Mouse (Mus musculus) forebrain, postnatal 0 days (tissue): ENCODE measurements around the gene Synj1. TPM values are rescaled to one million over a fixed set of nuclear protein-coding genes. Genes with fewer than 3 reads are reported as not detected.

Experiments used
- ATAC-seq: fragments of 200-750 bp; cut with Nextera tagmentation; 2 replicates; pipeline ENCODE4 v1.8.0; 2017; ENCODE audit warnings: mild to moderate bottlenecking, moderate library complexity
- DNase-seq: peaks from one replicate; pipeline ENCODE4 v3.0.0-alpha.2; 2015
- H3K27ac ChIP-seq: fragments of 300-500 bp; sonication (generic); 2 replicates; pipeline ENCODE4 v1.5.1; 2014; ENCODE audit warnings: low read depth, mild to moderate bottlenecking, antibody characterized with exemption, low read length, moderate library complexity, mixed read lengths
- H3K27me3 ChIP-seq: fragments of 300-500 bp; sonication (generic); 2 replicates; pipeline ENCODE4 v1.6.1; 2014; ENCODE audit warnings: mild to moderate bottlenecking, low read length, mixed read lengths; ENCODE audit not compliant: insufficient read depth
- H3K36me3 ChIP-seq: fragments of 300-500 bp; sonication (generic); 2 replicates; pipeline ENCODE4 v1.6.1; 2014; ENCODE audit warnings: mild to moderate bottlenecking, moderate library complexity; ENCODE audit not compliant: insufficient read depth
- H3K4me1 ChIP-seq: fragments of 300-500 bp; sonication (generic); 2 replicates; pipeline ENCODE4 v1.6.1; 2014; ENCODE audit warnings: antibody characterized with exemption; ENCODE audit not compliant: insufficient read depth
- H3K4me2 ChIP-seq: fragments of 300-500 bp; sonication (generic); 2 replicates; pipeline ENCODE4 v1.6.1; 2014; ENCODE audit warnings: low read depth, mild to moderate bottlenecking, moderate library complexity
- H3K4me3 ChIP-seq: fragments of 300-500 bp; sonication (generic); 2 replicates; pipeline ENCODE4 v1.5.1; 2014; ENCODE audit warnings: low read depth, low read length, mixed read lengths
- H3K9ac ChIP-seq: fragments of 300-500 bp; sonication (generic); 2 replicates; pipeline ENCODE4 v1.6.1; 2014; ENCODE audit warnings: mild to moderate bottlenecking
- H3K9me3 ChIP-seq: fragments of 300-500 bp; sonication (generic); 2 replicates; pipeline ENCODE4 v1.6.1; 2016; ENCODE audit warnings: low read length
- CTCF ChIP-seq: sonication (generic); IDR thresholded peaks from 2 replicates; pipeline ENCODE4 v1.5.1; 2016; ENCODE audit warnings: antibody characterized with exemption, control low read depth, low read depth
- WGBS: fragments of 180-500 bp; shearing (Covaris S2); extraction: QIAGEN DNeasy Blood & Tissue Kit; methylation state at CpG from one replicate; pipeline ENCODE4 v1.1.7; 2014; 5-methylcytosine and 5-hydroxymethylcytosine counted together
- polyA plus RNA-seq: library from polyadenylated mRNA; unstranded; fragments of >200 nt; fragmentation: Nextera tagmentation; extraction: Ambion mirVana; gene quantifications from 2 replicates; pipeline ENCODE4 v1.2.1, GENCODE M21; 2015
- total RNA-seq: library from RNA; depleted of rRNA; stranded (reverse); fragments of >200 nt; gene quantifications from 2 replicates; pipeline ENCODE4 v1.2.3, GENCODE M21; 2014

Gene Synj1
- total and polyA plus RNA-seq, 2 experiments from 2014 or later = 38.0 to 62.5 TPM

DNA sequence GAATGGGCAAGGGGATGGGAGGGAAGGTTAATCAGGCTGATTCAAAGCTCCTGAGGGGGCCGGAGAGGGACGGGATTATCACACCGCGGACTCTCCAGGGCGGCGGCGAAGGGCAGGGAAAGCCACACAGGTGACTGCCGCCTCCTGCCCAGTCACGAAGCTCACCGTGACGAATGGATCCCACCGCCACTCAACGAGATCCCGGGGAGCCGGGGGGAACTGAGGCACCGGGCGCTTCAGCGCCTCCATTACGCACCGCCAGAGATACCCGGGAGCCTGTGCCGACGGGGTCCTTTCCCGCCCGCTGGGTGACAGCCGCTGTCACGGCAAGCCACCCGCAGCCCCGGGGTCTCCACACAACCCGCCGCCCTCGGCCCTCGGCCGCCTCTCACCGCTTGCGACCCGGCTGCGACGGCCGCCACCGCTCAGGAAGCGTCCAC is 507 bp downstream of the Synj1 start:
- Histone ChIP-seq H3K4me2 (peak overlapping the region; percentile 74), H3K36me3 (peaks cover 17% of the 10 kb centered on the region), H3K9ac (peak overlapping the region; percentile 85), H3K9me3 (no peaks in the 10 kb centered on the region), H3K27ac (peak overlapping the region; percentile 97), H3K27me3 (no peaks in the 10 kb centered on the region), H3K4me1 (peaks cover 7% of the 10 kb centered on the region; the same call in 1 of the 2 replicates), H3K4me3 (peak overlapping the region; percentile 85)
- peak; percentile 60 for ATAC-seq
- DNase-seq = peak; percentile 53
- TF ChIP-seq CTCF = no peak
- WGBS = under 1% methylated on average over 42 of the region's 42 CpGs

DNA sequence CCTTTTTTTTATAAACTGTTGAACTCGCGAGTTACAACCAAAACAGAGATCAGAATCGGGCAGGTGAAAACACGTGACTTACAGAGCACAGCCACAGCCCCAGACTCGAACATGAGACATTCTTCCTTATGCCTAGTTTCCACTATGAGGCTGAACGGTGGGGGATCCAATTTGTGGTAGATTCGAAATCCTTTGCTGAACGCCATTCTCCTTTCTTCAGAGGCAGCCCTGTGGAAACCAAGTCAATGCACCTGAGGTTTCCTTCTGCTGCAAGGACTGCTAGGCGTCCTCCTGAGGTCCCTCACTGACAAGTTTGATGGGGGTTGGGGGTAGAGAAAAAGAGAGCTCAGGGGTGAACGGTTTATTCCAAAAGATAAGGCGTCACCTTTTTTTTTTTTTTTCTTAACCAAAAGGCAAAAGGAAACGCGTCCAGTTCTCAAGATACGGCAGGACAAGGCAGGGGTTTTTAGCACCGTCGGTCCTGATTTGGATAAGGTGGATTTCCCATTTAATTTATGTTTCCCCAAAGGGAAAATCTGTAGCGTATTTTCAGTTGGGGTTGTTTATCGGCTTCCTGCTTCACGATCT is 1.1 kb downstream of the Synj1 start:
- H3K4me2 ChIP-seq = peak overlapping the region; percentile 74
- TF ChIP-seq CTCF = no peak
- peak overlapping the region; percentile 97 for H3K27ac ChIP-seq
- H3K4me3 ChIP-seq = peak overlapping the region; percentile 85
- H3K4me1 ChIP-seq = peaks cover 7% of the 10 kb centered on the region; the same call in 1 of the 2 replicates
- WGBS = 1% methylated on average over 19 of the region's 19 CpGs
- H3K27me3 ChIP-seq = no peaks in the 10 kb centered on the region
- H3K9me3 ChIP-seq = no peaks in the 10 kb centered on the region
- peaks cover 12% of the 10 kb centered on the region for H3K36me3 ChIP-seq
- DNase-seq (peak; percentile 59), ATAC-seq (no peak)
- H3K9ac ChIP-seq = peak overlapping the region; percentile 85

DNA sequence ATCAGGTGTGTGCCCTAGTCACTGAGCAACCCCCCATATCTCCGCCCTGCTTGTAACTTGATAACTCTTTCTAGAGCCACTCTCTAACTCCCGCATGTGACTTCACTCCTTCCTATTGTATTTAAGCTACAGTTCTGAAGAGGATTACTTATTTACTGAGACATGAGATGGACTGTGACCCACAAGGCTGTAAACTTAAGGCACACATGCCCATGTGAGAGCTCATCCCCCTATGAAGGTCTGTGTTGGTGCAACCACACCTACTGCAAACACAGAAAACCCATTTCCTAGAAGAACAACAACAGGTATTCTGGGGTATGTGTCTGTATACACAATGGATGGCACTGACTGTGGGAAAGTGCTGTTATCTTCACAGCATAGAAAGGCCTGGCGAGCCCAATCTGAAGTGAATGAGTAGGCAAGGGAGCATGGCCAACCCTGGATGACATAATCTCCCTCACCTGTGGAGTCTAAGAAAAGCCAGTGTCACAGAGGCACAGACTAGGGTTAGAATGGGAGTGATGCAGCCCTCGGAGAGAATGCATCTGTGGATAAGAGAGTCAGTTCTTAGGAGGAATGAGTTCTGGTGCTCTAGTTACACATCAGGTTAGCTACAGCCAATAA is 6.1 kb downstream of the Synj1 start:
- Histone ChIP-seq H3K4me3 (no peak overlapping the region), H3K27me3 (no peaks in the 10 kb centered on the region), H3K36me3 (0 out of 2 replicates have a peak, but pooled peaks cover 4% of the 10 kb centered on the region), H3K9ac (no peak overlapping the region), H3K4me2 (no peak overlapping the region), H3K27ac (no peak overlapping the region), H3K4me1 (peaks cover 7% of the 10 kb centered on the region; the same call in 1 of the 2 replicates), H3K9me3 (no peaks in the 10 kb centered on the region)
- TF ChIP-seq CTCF = no peak
- WGBS = 93% methylated on average over 4 of the region's 4 CpGs
- no peak for DNase-seq
- ATAC-seq = no peak

DNA sequence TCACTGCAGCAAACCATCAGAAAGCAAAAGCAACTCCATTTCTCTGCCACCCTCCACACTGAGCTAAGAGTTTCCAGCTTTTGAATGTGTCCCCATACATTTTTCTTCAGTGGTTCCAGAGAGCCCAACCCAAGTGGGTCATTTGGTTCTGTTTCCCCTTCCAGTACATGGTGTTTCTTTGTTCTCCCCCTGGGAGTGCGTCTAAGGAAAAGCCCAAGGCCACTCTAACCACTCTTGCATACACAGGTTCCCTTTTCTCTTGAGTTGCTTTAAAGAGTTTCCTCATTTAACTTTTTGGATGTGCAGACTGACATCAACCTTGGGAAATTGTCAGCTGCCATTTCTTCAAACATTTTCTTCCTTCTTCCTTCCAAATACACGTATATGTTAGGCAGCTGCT is 10.0 kb downstream of the Synj1 start:
- ATAC-seq = no peak

DNA sequence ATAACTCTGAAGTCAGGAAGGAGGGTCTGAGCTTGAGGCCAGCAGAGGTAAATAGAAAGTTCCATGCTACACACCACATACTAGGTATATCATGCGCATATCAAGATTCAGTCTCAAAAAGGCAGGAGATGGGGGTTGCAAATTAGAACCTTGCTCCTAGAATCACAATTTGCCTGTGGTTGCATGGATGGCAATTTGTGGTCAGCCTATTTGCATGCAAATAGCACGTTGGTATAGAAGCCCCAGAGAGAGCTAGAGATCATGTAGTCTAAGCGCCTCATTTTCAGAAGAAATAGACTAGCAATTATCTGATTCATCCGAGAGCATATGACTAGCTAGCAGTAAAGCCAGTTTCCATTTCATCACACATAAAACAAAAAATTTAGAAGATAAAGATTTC is 11.3 kb downstream of the Synj1 start:
- Histone ChIP-seq H3K4me1 (0 out of 2 replicates have a peak, but pooled peaks cover 5% of the 10 kb centered on the region), H3K4me3 (no peak overlapping the region), H3K27ac (no peak overlapping the region), H3K4me2 (no peak overlapping the region), H3K9ac (no peak overlapping the region), H3K36me3 (no peaks in the 10 kb centered on the region), H3K27me3 (no peaks in the 10 kb centered on the region), H3K9me3 (no peaks in the 10 kb centered on the region)
- DNase-seq = no peak
- no peak for ATAC-seq
- TF ChIP-seq CTCF = no peak
- 39% methylated on average over 4 of the region's 4 CpGs for WGBS

More for the DNA sequence above, 10.0 kb downstream of the Synj1 start:
- DNase-seq = no peak
- Histone ChIP-seq H3K4me2 (no peak overlapping the region), H3K4me1 (0 out of 2 replicates have a peak, but pooled peaks cover 5% of the 10 kb centered on the region), H3K9ac (no peak overlapping the region), H3K27me3 (no peaks in the 10 kb centered on the region), H3K36me3 (no peaks in the 10 kb centered on the region), H3K9me3 (no peaks in the 10 kb centered on the region), H3K27ac (0 out of 2 replicates have a peak overlapping the region, but pooled peaks have one; percentile 9), H3K4me3 (no peak overlapping the region)
- TF ChIP-seq CTCF = no peak
- WGBS = 83% methylated on average over 2 of the region's 2 CpGs

DNA sequence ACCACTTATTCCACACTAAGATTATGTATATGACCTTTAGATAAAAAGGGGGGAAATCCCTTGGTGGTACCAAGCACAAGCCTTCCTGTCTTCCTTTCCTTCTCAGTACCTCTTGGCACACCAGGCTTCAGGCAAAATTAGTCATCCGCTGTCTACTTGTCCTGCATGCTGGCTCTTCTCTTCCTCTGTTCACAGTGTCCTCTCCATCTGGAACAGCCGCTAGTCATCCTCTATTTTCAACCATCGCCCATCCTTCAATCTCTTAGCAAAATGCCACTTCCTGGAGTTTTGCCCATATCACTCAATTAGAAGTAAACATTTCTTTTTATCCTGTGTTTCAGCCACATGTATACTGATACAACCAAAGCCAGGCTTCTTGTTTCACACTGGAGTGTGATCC is 13.3 kb downstream of the Synj1 start:
- Histone ChIP-seq H3K27me3 (no peaks in the 10 kb centered on the region), H3K36me3 (peaks cover 7% of the 10 kb centered on the region), H3K4me3 (no peak overlapping the region), H3K27ac (no peak overlapping the region), H3K9ac (no peak overlapping the region), H3K9me3 (no peaks in the 10 kb centered on the region), H3K4me2 (no peak overlapping the region), H3K4me1 (0 out of 2 replicates have a peak, but pooled peaks cover 5% of the 10 kb centered on the region)
- 68% methylated on average over 3 of the region's 3 CpGs for WGBS
- DNase-seq (no peak), ATAC-seq (no peak)
- TF ChIP-seq CTCF = no peak
